Mouse (Mus musculus) limb, embryonic 11.5 days (tissue): ENCODE results near the gene Zfp518b. TPM values are rescaled to one million over a fixed set of nuclear protein-coding genes. Genes with fewer than 3 reads are reported as not detected.
A peak's percentile ranks its signal among the peaks of the same experiment; 100 is the strongest.

Experiments used
- ATAC-seq: fragments of 200-750 bp; cut with Nextera tagmentation; 2 replicates; pipeline ENCODE4 v1.8.0; 2017; ENCODE audit warnings: low read depth; ENCODE audit not compliant: insufficient number of reproducible peaks, low FRiP score, low TSS enrichment
- DNase-seq: peaks from one replicate; pipeline ENCODE4 v3.0.0-alpha.2; 2015; ENCODE audit warnings: low spot score
- H3K27ac ChIP-seq: fragments of 300-500 bp; sonication (generic); replicated peaks from 2 replicates; pipeline ENCODE4 v1.5.1; 2014; ENCODE audit warnings: low read depth, mild to moderate bottlenecking, low read length
- H3K27me3 ChIP-seq: fragments of 300-500 bp; sonication (generic); 2 replicates; pipeline ENCODE4 v1.6.1; 2014; ENCODE audit warnings: mild to moderate bottlenecking, low read length, mixed read lengths; ENCODE audit not compliant: control insufficient read depth, insufficient read depth
- H3K36me3 ChIP-seq: fragments of 300-500 bp; sonication (generic); 2 replicates; pipeline ENCODE4 v1.6.1; 2014; ENCODE audit warnings: mild to moderate bottlenecking, low read length, moderate library complexity, mixed read lengths; ENCODE audit not compliant: control insufficient read depth, insufficient read depth
- H3K4me1 ChIP-seq: fragments of 300-500 bp; sonication (generic); 2 replicates; pipeline ENCODE4 v1.6.1; 2014; ENCODE audit warnings: low read length, mixed read lengths; ENCODE audit not compliant: control insufficient read depth, insufficient read depth
- H3K4me2 ChIP-seq: fragments of 300-500 bp; sonication (generic); 2 replicates; pipeline ENCODE4 v1.6.1; 2014; ENCODE audit warnings: low read depth, mild to moderate bottlenecking, moderate library complexity; ENCODE audit not compliant: severe bottlenecking
- H3K4me3 ChIP-seq: fragments of 300-500 bp; sonication (generic); 2 replicates; pipeline ENCODE4 v1.5.1; 2014; ENCODE audit warnings: low read depth, low read length
- H3K9ac ChIP-seq: fragments of 300-500 bp; sonication (generic); 2 replicates; pipeline ENCODE4 v1.6.1; 2014; ENCODE audit warnings: mild to moderate bottlenecking, low read length
- H3K9me3 ChIP-seq: fragments of 300-500 bp; sonication (generic); 2 replicates; pipeline ENCODE4 v1.6.1; 2016; ENCODE audit warnings: low read length; ENCODE audit not compliant: control insufficient read depth
- WGBS: fragments of 180-500 bp; shearing (Covaris S2); extraction: QIAGEN DNeasy Blood & Tissue Kit; methylation state at CpG from one replicate; pipeline ENCODE4 v1.1.7; 2014; 5-methylcytosine and 5-hydroxymethylcytosine counted together
- polyA plus RNA-seq: library from polyadenylated mRNA; unstranded; fragments of >200 nt; fragmentation: Nextera tagmentation; extraction: Ambion mirVana; gene quantifications from 2 replicates; pipeline ENCODE4 v1.2.1, GENCODE M21; 2014

The Zfp518b gene
- polyA plus RNA-seq, 1 experiment from 2014 or later: 34.4 TPM

DNA sequence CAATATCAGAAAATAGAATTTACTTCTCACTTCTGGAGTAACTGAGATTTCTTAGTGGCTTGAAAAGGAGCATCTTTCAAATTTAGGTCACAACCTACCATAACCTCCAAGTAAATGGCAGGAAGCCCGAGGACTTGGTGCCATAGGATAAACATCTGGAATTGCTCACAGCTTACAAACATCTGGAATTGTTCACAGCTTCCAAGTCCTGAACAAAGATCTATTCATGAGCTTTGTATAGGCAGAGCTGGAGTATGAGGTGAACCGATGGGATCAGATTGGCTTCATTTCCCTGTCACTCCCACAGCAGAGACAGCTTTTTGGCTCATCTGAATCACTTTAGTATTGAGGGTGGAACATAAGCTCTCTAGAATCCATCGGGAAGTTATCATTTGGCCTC is 65.7 kb downstream of the Zfp518b start:
- peak overlapping the region; percentile 68 for H3K27ac ChIP-seq
- H3K4me1 ChIP-seq: peaks cover 9% of the 10 kb centered on the region
- no peak overlapping the region for H3K4me2 ChIP-seq
- H3K27me3 ChIP-seq: no peaks in the 10 kb centered on the region
- H3K9ac ChIP-seq: no peak overlapping the region
- no peaks in the 10 kb centered on the region for H3K9me3 ChIP-seq
- ATAC-seq: peak; percentile 70; the same call in 1 of the 2 replicates
- no peaks in the 10 kb centered on the region for H3K36me3 ChIP-seq
- peak; percentile 52 for DNase-seq
- 17% methylated on average over 3 of the region's 3 CpGs for WGBS
- H3K4me3 ChIP-seq: no peak overlapping the region

Other genes with a start within 250 kb of the Zfp518b start
- gene Slc2a9, start 181.7 kb downstream of the Zfp518b start, polyA plus RNA-seq: 0.32 and 0.82 TPM in 2 replicates
- gene Wdr1, start 121.6 kb downstream of the Zfp518b start, polyA plus RNA-seq: 200 and 203 TPM in 2 replicates
- 0.08 and 0.11 TPM in 2 replicates for gene Clnk, start 192.0 kb upstream of the Zfp518b start, polyA plus RNA-seq